Mouse (Mus musculus) heart, embryonic 16.5 days (tissue): ENCODE measurements around the gene Zfp607a. TPM values are rescaled to one million over a fixed set of nuclear protein-coding genes. Genes with fewer than 3 reads are reported as not detected.

Experiments
- ATAC-seq: fragments of 200-750 bp; cut with Nextera tagmentation; replicated peaks from 2 replicates; pipeline ENCODE4 v1.8.0; 2017; ENCODE audit warnings: moderate number of reproducible peaks; ENCODE audit not compliant: insufficient read depth, low FRiP score; ENCODE audit errors: extremely low read depth
- H3K27ac ChIP-seq: fragments of 300-500 bp; sonication (generic); 2 replicates; pipeline ENCODE4 v1.5.1; 2014; ENCODE audit warnings: mild to moderate bottlenecking, low read length, control low read depth, moderate library complexity
- H3K27me3 ChIP-seq: fragments of 300-500 bp; sonication (generic); 2 replicates; pipeline ENCODE4 v1.6.1; 2014; ENCODE audit warnings: low read length, mixed read lengths; ENCODE audit not compliant: control insufficient read depth, insufficient read depth
- H3K36me3 ChIP-seq: fragments of 300-500 bp; sonication (generic); 2 replicates; pipeline ENCODE4 v1.6.1; 2014; ENCODE audit not compliant: control insufficient read depth, insufficient read depth
- H3K4me1 ChIP-seq: fragments of 300-500 bp; sonication (generic); 2 replicates; pipeline ENCODE4 v1.6.1; 2014; ENCODE audit warnings: low read length, mixed read lengths; ENCODE audit not compliant: control insufficient read depth, insufficient read depth
- H3K4me2 ChIP-seq: fragments of 300-500 bp; sonication (generic); 2 replicates; pipeline ENCODE4 v1.6.1; 2014; ENCODE audit warnings: low read depth, mild to moderate bottlenecking, control low read depth, low read length
- H3K4me3 ChIP-seq: fragments of 300-500 bp; sonication (generic); 2 replicates; pipeline ENCODE4 v1.5.1; 2014; ENCODE audit warnings: mild to moderate bottlenecking, control low read depth, low read length
- H3K9ac ChIP-seq: fragments of 300-500 bp; sonication (generic); 2 replicates; pipeline ENCODE4 v1.6.1; 2014; ENCODE audit warnings: low read length, control low read depth
- H3K9me3 ChIP-seq: fragments of 300-500 bp; sonication (generic); replicated peaks from 2 replicates; pipeline ENCODE4 v1.6.1; 2016; ENCODE audit warnings: low read length; ENCODE audit not compliant: control insufficient read depth
- WGBS: fragments of 180-500 bp; shearing (Covaris S2); extraction: QIAGEN DNeasy Blood & Tissue Kit; methylation state at CpG from one replicate; pipeline ENCODE4 v1.1.7; 2014; 5-methylcytosine and 5-hydroxymethylcytosine counted together
- polyA plus RNA-seq: library from polyadenylated mRNA; unstranded; fragments of >200 nt; fragmentation: Nextera tagmentation; extraction: Ambion mirVana; gene quantifications from 2 replicates; pipeline ENCODE4 v1.2.1, GENCODE M21; 2015

Zfp607a gene
- 4.2 and 4.3 TPM in 2 replicates for polyA plus RNA-seq

DNA sequence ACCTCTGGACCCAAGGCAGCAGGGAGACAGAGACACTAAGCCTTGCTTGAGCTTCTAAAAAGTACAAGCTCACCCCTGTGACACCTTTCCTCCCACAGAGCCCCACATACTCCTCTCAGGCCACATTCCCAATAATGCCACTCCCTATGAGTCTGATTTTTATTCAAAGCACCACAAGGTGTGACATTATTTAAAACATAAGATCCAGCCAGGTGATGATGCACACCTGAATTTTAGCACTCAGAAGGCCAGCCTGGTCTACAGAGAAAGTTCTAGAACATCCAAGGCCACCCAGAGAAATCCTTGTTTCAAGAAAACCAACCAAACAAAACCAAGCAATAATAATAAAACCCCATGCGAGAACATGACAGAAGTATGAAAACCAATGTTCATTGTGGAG is at the start of gene Zfp607a:
Gene Zfp607a (plus strand): TSS at position 301 of the 400 bp plus-strand sequence.
- H3K4me1 ChIP-seq = peaks cover 7% of the 10 kb centered on the region
- peaks cover 8% of the 10 kb centered on the region for H3K36me3 ChIP-seq
- H3K27me3 ChIP-seq = no peaks in the 10 kb centered on the region
- H3K27ac ChIP-seq = no peak within 1 kb of the TSS
- H3K4me2 ChIP-seq = no peak within 1 kb of the TSS
- H3K9ac ChIP-seq = no peak within 1 kb of the TSS
- H3K4me3 ChIP-seq = no peak within 1 kb of the TSS
- 100% methylated on average over 1 of the region's 1 CpGs for WGBS
- ATAC-seq = no peak
- 0 out of 2 replicates have a peak, but pooled peaks cover 2% of the 10 kb centered on the region for H3K9me3 ChIP-seq

DNA sequence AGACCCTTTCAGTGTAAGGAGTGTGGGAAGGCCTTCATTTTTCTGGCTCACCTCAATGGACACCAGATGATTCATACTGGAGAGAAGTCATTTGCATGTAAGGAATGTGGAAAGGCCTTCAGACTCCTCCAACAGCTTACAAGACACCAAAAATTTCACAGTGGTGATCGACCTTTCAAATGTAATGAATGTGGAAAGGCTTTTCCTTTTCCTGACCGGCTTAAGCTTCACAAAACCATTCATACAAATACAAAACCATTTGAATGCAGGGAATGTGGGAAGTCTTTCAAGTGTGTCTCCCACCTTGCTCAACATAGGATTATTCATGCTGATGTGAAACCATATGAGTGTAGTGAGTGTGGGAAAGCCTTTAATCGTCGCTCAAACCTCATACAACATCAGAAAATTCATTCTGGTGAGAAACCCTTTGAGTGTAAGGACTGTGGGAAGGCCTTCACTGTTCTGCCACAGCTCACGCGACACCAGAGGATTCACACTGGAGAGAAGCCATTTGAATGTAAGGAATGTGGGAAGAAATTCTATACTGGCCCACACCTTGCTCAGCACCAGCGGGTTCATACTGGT is 38.7 kb upstream of the Zfp607a start:
- H3K4me1 ChIP-seq = no peaks in the 10 kb centered on the region
- H3K9me3 ChIP-seq = no peaks in the 10 kb centered on the region
- no peak overlapping the region for H3K4me3 ChIP-seq
- no peaks in the 10 kb centered on the region for H3K27me3 ChIP-seq
- WGBS = 90% methylated on average over 7 of the region's 7 CpGs
- ATAC-seq = no peak
- H3K4me2 ChIP-seq = no peak overlapping the region
- no peak overlapping the region for H3K9ac ChIP-seq
- H3K27ac ChIP-seq = no peak overlapping the region
- peaks cover 15% of the 10 kb centered on the region; the same call in 1 of the 2 replicates for H3K36me3 ChIP-seq

DNA sequence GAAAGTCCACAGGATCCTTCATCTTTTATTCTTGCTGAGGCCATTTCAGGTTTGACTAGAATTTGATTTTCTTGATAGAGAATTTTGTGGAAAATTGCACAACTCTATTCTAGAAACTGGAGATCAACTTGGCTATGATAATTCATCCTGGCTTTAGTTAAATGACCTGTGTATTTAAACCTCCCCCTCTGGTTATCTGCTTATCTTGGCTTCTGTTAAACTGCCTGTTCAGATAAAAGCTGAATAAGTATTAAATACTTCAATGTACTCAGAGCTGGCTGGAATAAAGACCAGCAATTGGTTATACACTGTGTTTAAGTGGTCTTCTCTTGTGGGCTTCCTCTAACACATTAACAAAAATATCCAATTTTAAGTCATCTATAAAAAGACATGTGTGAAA is 34.7 kb upstream of the Zfp607a start:
- H3K9ac ChIP-seq = no peak overlapping the region

GRCm38 (mm10) chr7:27834131-27834530 is 23.2 kb upstream of the Zfp607a start:
- Histone ChIP-seq H3K9ac (no peak overlapping the region), H3K9me3 (no peaks in the 10 kb centered on the region), H3K4me3 (no peak overlapping the region), H3K36me3 (no peaks in the 10 kb centered on the region), H3K27me3 (no peaks in the 10 kb centered on the region), H3K4me2 (no peak overlapping the region), H3K27ac (no peak overlapping the region), H3K4me1 (peaks cover 2% of the 10 kb centered on the region; the same call in 1 of the 2 replicates)
- no peak for ATAC-seq
- WGBS = 90% methylated on average over 2 of the region's 2 CpGs

More for the DNA sequence above, 34.7 kb upstream of the Zfp607a start:
- Histone ChIP-seq H3K36me3 (peaks cover 12% of the 10 kb centered on the region; the same call in 1 of the 2 replicates), H3K4me3 (no peak overlapping the region), H3K9me3 (no peaks in the 10 kb centered on the region; the same call in 1 of the 2 replicates), H3K27me3 (no peaks in the 10 kb centered on the region), H3K4me2 (no peak overlapping the region), H3K4me1 (no peaks in the 10 kb centered on the region), H3K27ac (no peak overlapping the region)
- ATAC-seq = no peak

DNA sequence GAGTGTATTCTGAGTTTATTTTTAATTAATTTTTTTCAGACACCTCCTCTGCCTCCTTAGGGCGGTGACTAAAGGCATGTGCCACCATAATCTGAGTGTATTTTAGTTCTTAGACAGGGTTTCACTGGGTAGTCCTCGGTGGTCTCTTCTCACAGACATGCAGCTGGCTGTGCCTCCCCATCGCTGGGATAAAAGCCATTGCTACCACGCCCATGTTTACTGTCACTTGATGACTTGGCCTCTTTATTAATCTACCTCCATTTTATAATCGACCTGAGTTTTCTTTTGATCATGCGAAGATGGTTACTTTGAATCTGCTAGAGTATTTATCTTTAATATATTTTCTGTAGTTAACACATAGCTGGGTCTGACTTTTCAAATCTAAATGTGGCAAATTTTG is 19.4 kb upstream of the Zfp607a start:
- WGBS = 31% methylated on average over 6 of the region's 6 CpGs
- H3K9ac ChIP-seq = peak overlapping the region; percentile 80

GRCm38 (mm10) chr7:27838323-27839249 is 18.7 kb upstream of the Zfp607a start, which contains the start of gene Zfp59:
Gene Zfp59 (plus strand): TSS chr7:27838607.
- ATAC-seq = peak; percentile 95
- Histone ChIP-seq H3K4me2 (peak within 1 kb of the TSS; percentile 77), H3K4me1 (peaks cover 4% of the 10 kb centered on the region; the same call in 1 of the 2 replicates), H3K27me3 (no peaks in the 10 kb centered on the region), H3K27ac (peak within 1 kb of the TSS; percentile 78), H3K4me3 (peak within 1 kb of the TSS; percentile 63), H3K9ac (peak within 1 kb of the TSS; percentile 80), H3K36me3 (no peaks in the 10 kb centered on the region), H3K9me3 (no peaks in the 10 kb centered on the region)
- WGBS = 3% methylated on average over 34 of the region's 34 CpGs

More for the DNA sequence above, 19.4 kb upstream of the Zfp607a start:
- no peaks in the 10 kb centered on the region for H3K36me3 ChIP-seq
- H3K4me1 ChIP-seq = peaks cover 4% of the 10 kb centered on the region; the same call in 1 of the 2 replicates
- H3K9me3 ChIP-seq = no peaks in the 10 kb centered on the region
- peak overlapping the region; percentile 77 for H3K4me2 ChIP-seq
- ATAC-seq = no peak; the same call in 1 of the 2 replicates
- peak overlapping the region; percentile 63 for H3K4me3 ChIP-seq
- H3K27ac ChIP-seq = peak overlapping the region; percentile 78
- no peaks in the 10 kb centered on the region for H3K27me3 ChIP-seq

GRCm38 (mm10) chr7:27839596-27839995 is 17.7 kb upstream of the Zfp607a start:
- H3K9me3 ChIP-seq = no peaks in the 10 kb centered on the region
- 94% methylated on average over 7 of the region's 7 CpGs for WGBS
- H3K4me3 ChIP-seq = no peak overlapping the region
- no peak overlapping the region for H3K9ac ChIP-seq
- H3K27me3 ChIP-seq = no peaks in the 10 kb centered on the region
- H3K36me3 ChIP-seq = peaks cover 1% of the 10 kb centered on the region
- ATAC-seq = no peak
- H3K4me2 ChIP-seq = no peak overlapping the region
- no peak overlapping the region for H3K27ac ChIP-seq
- H3K4me1 ChIP-seq = peaks cover 4% of the 10 kb centered on the region; the same call in 1 of the 2 replicates

DNA sequence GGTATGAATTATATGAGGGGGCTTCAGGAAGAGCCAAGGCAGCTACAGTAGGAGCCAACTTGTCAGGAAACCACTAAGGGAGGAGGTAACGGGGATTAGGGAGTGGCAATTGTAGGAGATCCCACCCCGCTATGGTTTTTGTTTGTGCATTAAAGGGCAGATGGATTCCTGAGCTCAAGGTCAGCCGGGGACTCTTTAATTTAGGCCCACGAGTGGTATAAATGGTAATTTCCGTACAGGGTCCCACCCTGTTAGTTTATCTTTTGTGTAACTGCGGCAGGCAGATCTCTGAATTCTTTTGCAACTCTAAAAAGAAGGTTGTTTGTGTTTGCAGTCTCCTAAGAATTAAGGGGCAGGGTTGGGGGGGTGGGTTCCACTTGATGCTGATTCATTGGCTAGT is 17.2 kb upstream of the Zfp607a start:
- ATAC-seq = no peak
- no peaks in the 10 kb centered on the region for H3K9me3 ChIP-seq
- no peaks in the 10 kb centered on the region for H3K27me3 ChIP-seq
- peaks cover 6% of the 10 kb centered on the region for H3K36me3 ChIP-seq
- no peak overlapping the region for H3K4me3 ChIP-seq
- H3K27ac ChIP-seq = no peak overlapping the region
- H3K4me2 ChIP-seq = no peak overlapping the region
- H3K4me1 ChIP-seq = peaks cover 4% of the 10 kb centered on the region; the same call in 1 of the 2 replicates
- WGBS = 85% methylated on average over 6 of the region's 6 CpGs
- no peak overlapping the region for H3K9ac ChIP-seq
